Comparison of ENCODE assay signal across 7 mouse cellular contexts in the genomic region with DNA sequence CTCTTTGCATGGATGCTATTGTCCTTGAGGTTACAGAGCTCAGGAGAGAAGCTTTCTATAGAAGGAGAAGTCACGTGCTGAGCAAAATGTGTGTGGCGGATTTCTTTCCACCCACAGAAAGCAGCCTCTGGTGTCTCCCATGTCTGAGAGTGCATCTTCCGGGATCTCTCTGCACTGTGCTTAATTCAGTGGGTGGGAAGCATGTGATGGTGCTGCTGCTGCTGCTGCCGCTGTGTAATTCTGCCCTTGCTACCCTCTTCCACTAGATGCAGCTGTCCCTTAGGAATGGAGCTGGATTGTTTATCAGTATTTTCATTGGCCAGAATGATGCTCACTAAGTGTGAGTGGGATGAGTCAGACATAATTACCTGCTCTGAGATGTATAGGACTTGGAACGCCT.
DNase-seq lines count a peak whose midpoint lies in the region; ATAC-seq and TF ChIP-seq lines count a peak whose summit lies in the region.

No protein-coding gene starts in this region.

- no peak overlapping the region for H3K27ac ChIP-seq in forebrain, postnatal 0 days (ENCODE audit: low read depth, low read length)

- H3K36me3 ChIP-seq in forebrain, postnatal 0 days (ENCODE audit: insufficient read depth) = no peaks in the 10 kb centered on the region

- H3K4me1 ChIP-seq in forebrain, postnatal 0 days (ENCODE audit: insufficient read depth) = no peaks in the 10 kb centered on the region

- no peak overlapping the region for H3K4me2 ChIP-seq in forebrain, postnatal 0 days (ENCODE audit: low read depth)

- no peaks in the 10 kb centered on the region for H3K9me3 ChIP-seq in forebrain, postnatal 0 days (ENCODE audit: low read length)

- ATAC-seq in forebrain, postnatal 0 days = peak; percentile 68

- TF ChIP-seq CTCF in forebrain, postnatal 0 days (IDR thresholded peaks at IDR 0.05; ENCODE audit: low read depth) = no peak

- 55% methylated on average over 5 of the region's 5 CpGs for WGBS in forebrain, postnatal 0 days

- H3K4me3 ChIP-seq in forebrain, postnatal 0 days (ENCODE audit: low read depth, low read length) = no peak overlapping the region

- no peaks in the 10 kb centered on the region for H3K27me3 ChIP-seq in forebrain, postnatal 0 days (ENCODE audit: insufficient read depth, low read length)

- no peak overlapping the region for H3K9ac ChIP-seq in forebrain, postnatal 0 days

- peak; percentile 2 for DNase-seq in layer of hippocampus, adult 9-11 months
- DNase-seq in layer of hippocampus, adult 11-12 months (ENCODE audit: low spot score) = no peak
- DNase-seq in brain, adult 2 months (ENCODE audit: low read depth, low spot score) = peak; percentile 88
- peak; percentile 1 for DNase-seq in forebrain, postnatal 0 days
- DNase-seq in retina, postnatal 1 day = peak; percentile 5
- DNase-seq in heart, postnatal 4 days = no peak
- no peak for DNase-seq in spleen, adult 12 weeks (ENCODE audit: low spot score)

Comparison
In these comparisons a context has a peak if more than half of its experiments do, and no peak if none do; other contexts are left out.
1. DNase-seq: peak in layer of hippocampus, adult 9-11 months (single experiment), brain, adult 2 months (single experiment), forebrain, postnatal 0 days (single experiment) and retina, postnatal 1 day (single experiment); none in layer of hippocampus, adult 11-12 months (single experiment), heart, postnatal 4 days (single experiment) and spleen, adult 12 weeks (single experiment).